Mouse (Mus musculus) bone marrow macrophage, adult 2 months (primary cell): ENCODE data around the gene Hnrnpll.

Source experiments
- CTCF ChIP-seq: IDR thresholded peaks from 2 replicates; pipeline ENCODE4 v1.5.1; 2012; ENCODE audit warnings: low read depth, mild to moderate bottlenecking, low read length, moderate library complexity
- POLR2A ChIP-seq: IDR thresholded peaks from 2 replicates; pipeline ENCODE4 v1.6.1; 2012; ENCODE audit warnings: mild to moderate bottlenecking, low read depth, low read length, borderline replicate concordance

DNA sequence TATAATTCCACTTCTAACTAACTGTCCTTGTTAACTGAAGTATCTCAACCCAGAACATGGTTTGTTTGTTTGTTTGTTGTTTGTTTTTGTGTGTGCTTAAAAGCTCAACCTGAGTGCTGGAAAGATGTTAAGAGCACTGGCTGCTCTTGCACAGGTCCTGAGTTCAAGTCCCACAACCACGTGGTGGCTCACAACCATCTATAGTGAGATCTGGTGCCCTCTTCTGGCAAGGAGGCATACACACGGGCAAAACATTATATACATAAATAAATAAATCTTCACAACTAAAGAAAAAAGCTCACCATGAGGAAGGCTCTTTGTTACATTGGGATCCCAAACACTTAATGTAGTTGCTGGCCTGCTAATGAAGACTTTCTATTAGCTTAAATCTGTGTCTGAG, 41.6 kb downstream of the Hnrnpll start:
- TF ChIP-seq CTCF (peak; percentile 49; the same call in 1 of the 2 replicates), POLR2A (no peak)
